Mouse (Mus musculus) layer of hippocampus, adult 9-11 months (tissue): Measurements from ENCODE around the gene Mre11a.

Experiments used
- DNase-seq: peaks from one replicate; pipeline ENCODE4 v3.0.0; 2022

Mre11a gene

GRCm38 (mm10) chr9:14824840-14825239 is 40.4 kb downstream of the Mre11a start:
- no peak for DNase-seq

GRCm38 (mm10) chr9:14827875-14828274 is 43.4 kb downstream of the Mre11a start:
- no peak for DNase-seq

DNA sequence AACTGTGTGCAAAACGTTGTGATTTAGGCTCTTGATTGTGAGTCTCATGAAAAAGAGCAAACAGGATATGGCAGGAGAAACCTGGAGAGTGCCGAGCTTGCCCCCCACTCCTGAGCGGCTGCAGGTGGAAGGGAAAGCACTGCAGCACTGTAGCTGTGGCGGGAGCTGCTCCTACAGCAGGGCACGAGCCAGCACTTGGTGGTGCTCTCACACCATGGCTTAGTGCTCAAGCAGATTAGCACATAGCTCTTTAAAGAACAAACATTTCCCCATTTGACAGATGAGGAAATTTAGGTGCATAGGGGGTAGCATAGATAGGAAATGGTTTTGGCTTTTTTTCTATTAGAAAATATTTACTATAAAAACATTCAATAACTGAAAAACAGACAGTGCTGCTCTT is 47.6 kb downstream of the Mre11a start:
- DNase-seq = no peak

DNA sequence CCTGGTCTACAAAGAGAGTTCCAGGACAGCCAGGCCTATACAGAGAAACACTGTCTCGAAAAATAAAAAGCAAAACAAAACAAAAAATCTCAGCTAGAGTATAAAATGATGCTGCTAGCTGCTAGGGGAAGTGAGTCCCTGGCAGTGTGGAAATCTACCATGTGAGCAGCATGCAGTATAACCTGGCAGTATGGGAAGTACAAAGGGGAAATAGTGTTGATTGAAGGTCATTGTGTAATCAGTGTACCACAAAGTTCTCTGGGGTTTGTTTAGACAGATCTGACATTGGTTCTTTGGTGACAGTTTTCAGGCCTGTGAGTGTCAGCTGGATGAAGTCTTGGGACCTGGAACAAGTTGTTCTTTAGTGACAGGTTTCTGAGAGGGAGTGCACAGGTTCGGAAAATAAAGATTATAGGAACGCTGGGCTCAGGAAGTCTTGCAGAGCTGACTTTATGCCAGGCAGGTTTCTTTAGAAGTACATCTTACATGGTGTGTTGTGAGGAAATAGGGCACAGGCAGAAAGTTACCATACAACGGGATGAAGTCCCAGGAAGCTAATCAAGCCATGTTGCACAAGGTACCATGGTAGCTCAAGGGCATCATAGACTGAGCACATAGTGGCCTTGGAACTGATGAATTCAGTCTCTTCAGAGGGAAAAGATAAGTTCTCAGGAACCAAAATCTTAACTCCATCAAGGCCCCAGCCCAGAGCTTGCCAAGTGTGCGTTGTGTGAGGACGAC is 51.1 kb downstream of the Mre11a start:
- DNase-seq = no peak

DNA sequence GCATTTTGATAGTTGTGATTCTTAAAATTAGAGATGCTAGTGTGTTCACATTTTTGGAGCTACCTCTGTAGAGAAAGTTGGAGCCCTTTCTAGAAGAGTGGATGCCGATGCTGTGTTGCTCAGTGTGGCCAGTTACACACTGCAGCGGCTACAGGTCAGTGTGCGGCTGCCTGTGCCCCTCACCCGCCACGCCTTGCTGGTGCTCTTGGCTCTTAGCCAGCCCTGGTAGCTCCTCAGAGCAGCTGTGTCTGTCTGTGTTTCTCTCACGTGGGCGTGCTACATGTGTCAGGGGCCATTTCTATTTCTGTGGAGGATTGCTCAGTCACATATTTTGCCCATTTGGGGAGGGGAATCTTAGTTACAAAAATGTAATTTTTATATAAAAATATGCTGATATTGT is 55.1 kb downstream of the Mre11a start:
- DNase-seq = peak; percentile 32

DNA sequence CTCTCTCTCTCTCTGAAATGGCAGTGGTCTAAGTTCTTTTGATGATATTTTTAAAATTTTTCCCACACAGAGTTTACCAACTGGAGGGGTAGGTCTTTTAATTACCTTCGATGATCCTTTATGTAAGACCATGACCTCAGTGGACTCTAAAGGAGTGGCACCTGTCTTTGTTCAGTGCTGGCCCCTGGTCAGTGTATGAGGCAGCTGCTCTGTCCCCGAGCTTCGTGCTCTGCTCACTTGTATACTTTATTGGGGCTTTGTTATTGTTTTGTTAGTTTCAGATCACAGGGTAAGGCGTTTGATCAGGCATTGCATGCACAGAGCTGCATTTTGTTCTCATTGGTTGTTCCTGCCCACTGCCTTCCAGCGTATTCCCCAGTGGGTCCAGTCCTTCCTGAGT is 55.5 kb downstream of the Mre11a start:
- DNase-seq = no peak

GRCm38 (mm10) chr9:14841878-14842761 is 57.7 kb downstream of the Mre11a start:
- peak; percentile 40 for DNase-seq

GRCm38 (mm10) chr9:14843311-14843857 is 58.9 kb downstream of the Mre11a start:
- DNase-seq = no peak

GRCm38 (mm10) chr9:14843901-14844300 is 59.4 kb downstream of the Mre11a start:
- DNase-seq = no peak

GRCm38 (mm10) chr9:14846428-14846827 is 62.0 kb downstream of the Mre11a start:
- DNase-seq = no peak

DNA sequence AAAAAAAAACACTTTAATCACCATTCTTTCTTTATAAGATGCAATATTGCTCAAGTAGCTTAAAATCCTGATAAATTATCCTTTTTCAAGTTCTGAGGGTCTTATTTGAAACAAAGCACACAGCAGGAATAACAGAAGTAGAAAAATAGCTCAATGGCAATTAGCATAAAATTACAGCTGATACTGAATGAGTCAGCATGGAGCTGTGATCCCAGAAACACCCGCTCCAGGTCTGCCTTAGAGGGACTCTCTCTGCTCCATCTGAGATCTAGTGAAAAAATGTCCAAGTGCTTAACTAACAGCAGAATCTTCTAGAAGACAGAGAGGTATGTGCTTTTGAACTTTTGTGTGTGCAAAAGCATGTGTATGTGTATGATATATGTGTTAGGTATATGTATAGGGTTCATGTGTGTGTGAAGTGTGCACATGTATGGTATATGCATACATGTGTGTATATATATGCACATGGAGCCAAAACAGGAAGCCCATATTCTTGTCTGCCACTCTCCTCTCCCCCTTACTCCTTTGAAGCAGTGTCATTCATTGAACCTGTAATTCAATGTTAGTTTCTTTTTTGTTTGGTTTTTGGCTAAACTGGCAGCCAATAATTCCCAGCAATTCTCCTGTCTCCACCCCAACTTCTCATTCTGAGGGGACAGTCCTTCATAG is 63.9 kb downstream of the Mre11a start:
- no peak for DNase-seq

GRCm38 (mm10) chr9:14854585-14854984 is 70.1 kb downstream of the Mre11a start:
- DNase-seq = no peak

DNA sequence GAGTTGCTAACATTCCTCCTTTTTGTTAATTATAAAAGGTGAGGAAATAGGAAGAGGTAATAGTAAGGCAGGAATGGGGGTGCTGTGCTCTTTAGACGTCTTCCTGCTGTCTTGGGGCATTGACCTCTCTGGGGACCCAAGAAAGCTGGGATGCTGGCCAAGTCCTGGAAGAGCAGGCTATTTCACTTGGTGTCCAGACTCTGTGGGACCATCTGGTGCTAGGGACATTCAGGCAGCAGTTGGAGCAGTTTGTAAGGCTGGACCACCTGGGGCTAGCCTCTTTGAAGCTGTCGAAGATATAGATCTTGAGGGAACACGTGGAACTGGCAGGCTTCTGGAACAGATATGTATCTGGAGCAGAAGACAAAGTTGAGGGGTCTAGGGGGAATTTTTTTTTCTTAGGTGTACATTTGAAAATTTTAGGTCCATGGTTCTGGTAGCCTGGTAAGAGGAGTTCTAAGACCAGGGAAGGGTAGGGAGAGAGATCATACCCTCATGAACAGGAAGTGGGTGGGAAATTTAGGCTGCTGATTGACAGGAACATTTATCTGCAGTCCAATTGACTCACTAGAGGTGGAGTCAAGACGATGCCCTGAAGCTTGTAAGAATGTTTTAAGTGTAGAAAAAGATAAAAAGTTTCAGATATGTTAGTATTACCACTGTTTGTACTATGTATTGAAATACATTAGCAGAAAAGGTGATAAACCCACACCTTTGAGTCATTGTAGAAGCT is 72.6 kb downstream of the Mre11a start:
- no peak for DNase-seq

GRCm38 (mm10) chr9:14858170-14858706 is 73.8 kb downstream of the Mre11a start:
- DNase-seq = no peak

GRCm38 (mm10) chr9:14858782-14859181 is 74.3 kb downstream of the Mre11a start:
- DNase-seq = no peak

DNA sequence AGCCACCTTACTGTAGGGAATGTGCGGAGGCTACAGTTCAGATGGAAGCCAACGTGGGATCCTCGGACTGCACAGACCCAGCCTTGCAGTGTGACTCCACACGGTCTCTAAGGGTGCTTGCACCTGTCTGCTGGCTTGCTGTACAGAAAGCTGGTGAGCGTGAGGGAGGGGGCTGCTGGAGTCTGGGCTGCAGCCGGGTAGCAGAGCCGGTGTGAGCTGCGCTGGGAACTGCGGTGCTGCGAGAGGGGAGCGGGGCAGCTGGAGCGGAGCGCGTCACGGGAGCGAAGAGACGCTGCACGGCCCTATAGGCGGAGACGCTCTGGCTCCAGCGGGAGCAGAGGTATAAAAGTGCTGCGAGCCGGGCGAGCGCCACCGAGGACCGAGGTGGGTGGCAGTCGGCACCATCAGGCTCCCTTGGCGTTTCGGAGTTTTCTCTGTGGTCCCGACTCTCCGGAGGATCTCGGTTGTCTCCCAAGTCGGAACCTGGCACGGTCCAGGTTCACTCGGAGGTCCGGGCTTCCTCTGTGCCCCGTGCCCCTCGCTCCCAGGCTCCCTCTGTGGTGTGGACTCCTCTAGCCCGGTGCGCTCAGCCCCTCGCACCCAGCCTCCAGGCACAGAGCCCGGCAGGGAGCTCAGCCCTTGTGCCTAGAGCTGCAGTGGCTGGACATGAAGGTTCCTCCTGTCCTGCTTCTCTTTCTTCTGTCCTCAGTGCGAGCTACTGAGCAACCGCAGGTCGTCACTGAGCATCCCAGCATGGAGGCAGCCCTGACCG is 75.6 kb downstream of the Mre11a start, which contains the start of gene Gpr83:
Gene Gpr83 (plus strand): TSS at position 343 of the 772 bp plus-strand sequence.
- DNase-seq = peak; percentile 33

- no peak for DNase-seq
These were observed 78.7 kb downstream of the Mre11a start for GRCm38 (mm10) chr9:14863126-14863525.

DNA sequence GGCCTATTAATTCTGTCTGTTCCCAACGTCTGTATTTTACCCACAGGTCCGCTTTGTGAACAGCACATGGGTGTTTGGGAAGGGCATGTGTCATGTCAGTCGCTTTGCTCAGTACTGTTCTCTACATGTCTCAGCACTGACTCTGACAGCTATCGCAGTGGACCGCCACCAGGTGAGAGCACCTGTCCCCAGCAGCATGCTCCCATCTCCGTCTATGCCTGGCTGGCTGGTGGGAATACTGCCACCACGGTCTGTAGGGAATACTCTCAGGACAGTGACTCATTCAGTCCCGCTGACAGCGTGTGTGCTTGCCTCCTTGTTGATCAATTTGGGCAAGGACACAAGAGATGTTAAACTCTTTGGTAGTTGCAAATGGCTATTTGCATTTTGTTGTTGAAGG is 80.3 kb downstream of the Mre11a start:
- no peak for DNase-seq

GRCm38 (mm10) chr9:14866957-14867356 is 82.5 kb downstream of the Mre11a start:
- DNase-seq = peak; percentile 67

GRCm38 (mm10) chr9:14868326-14868725 is 83.9 kb downstream of the Mre11a start:
- no peak for DNase-seq

DNA sequence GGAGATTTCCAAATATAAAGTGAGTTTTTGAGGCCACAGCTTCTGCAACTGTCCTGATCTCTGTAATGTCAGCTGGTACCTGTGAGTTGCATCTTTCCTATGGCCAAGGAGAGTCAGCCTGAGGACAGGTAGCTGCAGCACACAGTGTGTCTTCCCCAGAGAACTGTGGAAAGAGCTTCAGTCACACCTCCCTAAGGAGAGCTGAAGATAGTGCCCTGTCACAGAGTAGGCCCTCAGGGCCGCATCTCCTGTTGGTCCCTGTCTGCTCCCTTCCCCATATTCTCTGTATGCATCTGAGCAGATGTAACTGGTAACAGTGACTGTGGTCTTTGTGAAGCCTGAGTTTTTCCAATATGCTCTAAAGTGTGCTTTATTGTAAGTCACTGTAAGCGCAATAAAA is 85.9 kb downstream of the Mre11a start:
- DNase-seq = no peak
